Mouse (Mus musculus) layer of hippocampus, adult 9-10 months (tissue): ENCODE data around the gene Ccl25.
"Not testable (repeated sequence)": the region's sequence is repeated elsewhere in the genome, so short reads cannot be mapped to it uniquely, and the experiment has no call there.

ENCODE experiments used
- DNase-seq: peaks from one replicate; pipeline ENCODE4 v3.0.0; 2022; ENCODE audit warnings: low spot score

Gene Ccl25

DNA sequence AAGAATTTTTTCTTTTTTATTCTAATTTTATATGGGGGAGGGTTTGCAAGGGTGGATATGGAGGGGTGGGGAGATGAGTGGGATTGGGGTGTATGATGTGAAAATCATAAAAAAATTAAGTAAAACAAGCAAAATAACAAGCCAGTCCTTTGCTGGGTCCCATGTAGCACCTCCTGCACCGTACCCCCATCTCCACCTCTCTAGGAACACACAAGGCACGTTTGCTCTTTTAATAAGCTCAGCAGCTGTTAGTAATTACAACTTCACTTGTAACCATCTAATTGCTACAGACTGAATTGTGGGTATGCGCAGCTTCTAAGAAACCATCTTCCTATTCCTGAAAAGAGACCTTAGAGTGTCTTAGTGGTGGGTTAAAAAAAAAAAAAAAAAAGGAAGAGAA lies 15.2 kb downstream of the Ccl25 start:
- no peak for DNase-seq

DNA sequence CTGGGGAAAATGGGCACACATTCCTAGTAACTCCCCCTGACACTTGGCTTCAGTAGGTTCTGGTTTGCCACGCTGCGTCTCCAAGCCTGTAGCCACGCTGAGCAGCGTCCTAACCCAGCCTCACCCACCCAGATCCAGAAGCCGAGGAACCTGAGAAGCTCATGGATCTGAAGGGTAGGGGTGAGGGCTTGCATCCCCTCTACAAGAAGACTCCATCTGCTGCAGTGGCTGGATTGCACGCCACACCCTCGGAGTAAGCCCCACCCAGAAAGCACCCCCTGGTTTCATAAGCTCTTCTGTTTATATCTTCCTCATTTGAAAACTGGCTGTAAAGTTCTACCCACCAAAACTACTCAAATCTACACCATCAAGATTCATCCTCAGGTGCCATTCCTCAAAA lies 22.7 kb downstream of the Ccl25 start:
- DNase-seq, result no peak

DNA sequence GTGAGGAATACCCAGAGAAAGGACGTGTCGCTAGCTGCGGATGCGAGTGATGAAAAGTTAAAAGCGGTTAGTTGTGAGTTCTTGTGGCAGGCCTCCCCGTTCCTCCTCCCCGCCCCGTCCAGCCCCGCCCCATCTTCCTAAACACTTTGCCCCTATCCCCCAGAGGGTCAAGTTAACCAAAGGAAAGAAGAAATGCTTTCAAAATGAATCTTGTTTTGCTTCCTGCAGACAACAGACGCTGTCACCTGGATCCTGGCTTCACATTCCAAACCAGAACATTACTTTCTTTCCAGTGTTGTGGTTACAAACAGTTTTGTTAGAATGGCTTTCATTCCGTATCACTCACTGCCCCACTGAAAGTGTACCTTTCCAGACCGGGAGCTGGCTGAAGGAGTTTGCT lies 23.3 kb downstream of the Ccl25 start:
- no peak for DNase-seq

DNA sequence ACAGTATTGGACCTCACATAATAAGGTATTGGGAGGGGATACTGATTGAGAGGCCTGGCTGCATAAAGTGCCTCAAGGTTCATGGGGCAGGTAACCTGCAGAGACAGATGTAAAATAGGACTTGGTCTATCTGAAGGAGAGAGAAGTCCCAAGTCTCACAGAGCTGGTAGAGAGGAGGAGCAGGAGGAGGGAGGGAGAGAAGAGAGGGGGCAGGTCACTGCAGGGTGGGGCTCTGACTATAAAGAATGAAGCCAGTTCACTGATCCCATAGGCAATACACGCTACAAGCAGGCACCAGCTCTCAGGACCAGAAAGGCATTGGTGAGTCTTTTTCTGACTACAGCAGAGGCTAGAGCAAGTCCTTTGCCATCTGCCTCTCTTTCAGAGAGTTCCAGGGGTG lies 24.3 kb downstream of the Ccl25 start:
- no peak for DNase-seq

DNA sequence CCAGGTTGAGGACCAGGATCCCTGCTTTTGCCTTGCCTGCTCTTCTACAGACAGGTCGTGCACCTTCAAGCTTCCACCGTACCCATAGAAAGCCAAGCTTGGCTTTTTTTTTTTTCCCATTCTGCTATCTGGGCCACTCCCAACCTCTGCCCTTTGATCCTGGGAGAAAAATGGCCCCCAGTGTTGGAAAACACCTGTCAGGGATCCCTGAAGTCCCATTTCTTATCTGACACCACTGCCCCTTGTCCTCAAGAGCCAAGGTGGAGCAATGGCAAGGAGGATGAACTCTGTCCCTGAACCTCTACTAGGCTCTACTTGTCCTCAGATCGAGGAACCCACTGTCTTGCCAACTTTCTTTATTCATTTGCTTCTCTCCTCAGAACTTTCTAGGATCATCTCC lies 25.6 kb downstream of the Ccl25 start:
- DNase-seq, result no peak

DNA sequence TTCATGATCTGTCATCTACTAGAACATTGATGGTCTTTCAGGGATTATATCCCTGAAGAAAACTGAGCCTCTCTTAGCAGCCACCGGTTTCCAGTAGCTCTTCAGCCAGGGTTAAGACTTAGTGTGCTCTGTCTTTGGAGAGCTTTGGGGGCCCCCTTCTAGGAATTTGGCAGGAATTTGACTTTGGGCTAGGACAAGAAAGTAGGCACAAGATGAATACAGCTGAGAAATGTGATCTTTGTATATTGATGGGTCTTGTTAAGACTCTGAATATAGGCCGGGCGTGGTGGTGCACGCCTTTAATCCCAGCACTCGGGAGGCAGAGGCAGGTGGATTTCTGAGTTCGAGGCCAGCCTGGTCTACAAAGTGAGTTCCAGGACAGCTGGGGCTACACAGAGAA lies 27.6 kb downstream of the Ccl25 start:
- not testable (repeated sequence) for DNase-seq

DNA sequence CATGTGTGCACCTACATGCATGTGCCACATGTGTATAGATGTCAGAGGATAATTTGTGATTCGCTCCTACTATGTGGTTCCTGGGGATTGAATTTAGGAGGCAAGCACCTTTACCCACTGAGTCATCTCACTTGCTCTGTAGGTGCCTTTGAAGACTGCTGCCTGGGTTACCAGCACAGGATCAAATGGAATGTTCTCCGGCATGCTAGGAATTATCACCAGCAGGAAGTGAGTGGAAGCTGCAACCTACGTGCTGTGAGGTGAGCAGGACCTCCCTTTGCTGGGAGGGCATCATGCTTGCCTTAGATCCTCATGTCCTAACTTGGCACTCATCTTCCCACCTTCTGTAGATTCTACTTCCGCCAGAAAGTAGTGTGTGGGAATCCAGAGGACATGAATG lies 28.7 kb downstream of the Ccl25 start:
- no peak for DNase-seq

DNA sequence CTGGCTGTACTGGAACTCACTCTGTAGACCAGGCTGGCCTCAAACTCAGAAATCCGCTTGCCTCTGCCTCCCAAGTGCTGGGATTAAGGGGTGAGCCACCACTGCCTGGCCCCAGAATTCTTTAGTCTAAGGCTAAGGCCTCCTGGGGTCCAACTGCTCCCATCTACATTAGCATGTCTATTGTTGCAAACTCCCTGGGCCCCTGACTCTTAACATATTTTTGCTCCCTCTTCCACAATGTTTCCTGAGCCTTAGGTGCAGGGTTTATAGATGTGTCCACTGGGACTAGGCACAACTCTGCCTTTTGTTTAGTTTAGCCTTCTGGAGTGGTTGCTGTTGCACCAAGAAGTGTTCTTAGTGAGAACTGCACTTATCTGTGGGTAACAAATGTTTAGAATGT lies 29.5 kb downstream of the Ccl25 start:
- no peak for DNase-seq

DNA sequence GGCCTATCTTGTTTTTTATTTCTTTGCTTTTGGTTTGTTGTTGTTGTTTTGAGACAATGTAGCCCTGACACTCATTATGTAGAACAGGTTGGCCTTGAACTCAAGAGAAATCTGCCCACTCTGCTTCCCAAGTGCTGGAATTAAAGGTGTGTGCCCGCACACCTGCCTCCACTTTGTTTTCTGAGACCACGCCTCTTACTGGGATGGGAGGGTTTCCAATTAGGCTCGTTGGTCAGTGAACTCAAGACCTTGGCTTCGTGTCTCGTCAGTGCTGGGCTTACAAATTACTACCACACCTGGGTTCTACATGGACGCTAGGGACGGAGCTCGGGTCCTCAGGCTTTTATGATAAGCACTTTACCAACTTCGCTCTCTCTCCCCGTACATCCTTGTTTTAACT lies 30.4 kb downstream of the Ccl25 start:
- no peak for DNase-seq

DNA sequence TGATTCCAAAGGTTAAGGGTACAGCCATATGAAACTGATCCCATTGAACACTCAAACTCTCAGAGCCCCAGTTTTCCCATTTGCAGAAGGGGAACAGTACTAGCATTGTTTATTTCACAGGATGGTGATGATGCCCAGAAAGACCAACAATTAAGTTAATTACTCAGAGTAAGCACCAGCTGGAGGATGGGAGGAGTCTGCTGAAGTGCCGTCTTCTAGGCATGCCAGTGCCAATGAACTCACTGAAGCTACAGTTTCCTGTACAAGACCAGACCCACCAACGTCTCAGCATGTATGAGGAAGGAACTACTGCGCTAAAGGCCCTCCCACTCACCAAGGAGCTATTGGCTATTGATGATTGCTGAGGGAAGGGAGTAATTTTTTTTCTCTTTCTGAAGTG lies 34.4 kb downstream of the Ccl25 start:
- DNase-seq, result no peak

DNA sequence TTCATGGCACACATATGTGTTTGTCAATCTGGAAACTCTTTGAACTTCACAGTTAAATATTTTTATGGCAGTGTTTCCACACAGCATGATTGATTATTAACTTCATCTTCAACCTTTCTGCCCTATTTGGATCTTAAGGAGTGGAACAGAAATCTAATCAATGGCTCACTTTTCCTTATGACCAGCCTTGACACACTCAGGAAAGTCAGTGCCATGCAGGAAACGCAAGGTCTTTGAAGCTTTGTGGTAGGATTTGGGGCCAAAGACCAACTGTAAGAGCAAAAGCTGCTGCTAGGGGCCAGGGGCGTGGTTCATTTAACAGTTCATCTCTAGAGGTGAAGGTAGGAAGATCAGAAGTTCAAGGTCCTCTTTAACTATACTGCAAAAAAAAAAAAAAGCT lies 35.9 kb downstream of the Ccl25 start:
- DNase-seq, result no peak

DNA sequence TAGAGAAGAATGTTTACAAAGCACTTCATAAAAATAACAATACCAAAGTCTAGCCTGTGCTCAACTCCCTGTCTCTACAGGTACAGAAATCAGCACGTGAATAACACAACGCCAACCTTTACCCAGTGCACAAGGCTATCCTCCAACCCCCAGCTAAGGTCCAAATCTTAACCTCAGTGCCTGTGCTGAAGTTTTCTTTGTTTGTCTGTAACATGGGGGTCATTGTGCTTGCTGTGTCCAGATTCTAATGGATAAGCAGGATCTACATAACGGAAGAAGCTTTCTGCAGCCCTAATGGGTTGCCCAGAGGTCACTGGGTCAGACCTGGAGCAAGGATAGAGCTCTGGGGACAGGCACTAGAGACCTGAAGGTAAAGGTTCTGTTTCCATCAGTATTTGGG lies 41.2 kb downstream of the Ccl25 start:
- DNase-seq, result no peak

DNA sequence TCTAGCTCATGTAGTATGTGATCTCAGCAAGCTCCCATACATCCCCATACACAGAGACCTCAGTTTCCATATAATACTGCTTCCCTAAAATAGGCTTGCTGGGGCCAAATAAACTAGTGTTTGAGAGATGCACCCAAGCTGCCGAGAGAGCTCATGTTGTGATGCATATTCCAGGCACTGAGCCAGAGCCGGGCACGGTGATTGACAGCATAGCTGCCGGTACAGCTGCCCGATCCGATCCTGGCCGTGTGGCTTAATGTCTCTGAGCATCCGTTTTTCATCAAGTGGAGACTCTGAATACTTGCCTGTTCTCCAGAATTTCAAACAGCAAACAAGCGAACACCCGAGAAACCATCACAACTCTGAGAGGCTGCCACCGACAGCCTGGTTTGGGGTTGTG lies 42.8 kb downstream of the Ccl25 start:
- DNase-seq, result peak; percentile 46

DNA sequence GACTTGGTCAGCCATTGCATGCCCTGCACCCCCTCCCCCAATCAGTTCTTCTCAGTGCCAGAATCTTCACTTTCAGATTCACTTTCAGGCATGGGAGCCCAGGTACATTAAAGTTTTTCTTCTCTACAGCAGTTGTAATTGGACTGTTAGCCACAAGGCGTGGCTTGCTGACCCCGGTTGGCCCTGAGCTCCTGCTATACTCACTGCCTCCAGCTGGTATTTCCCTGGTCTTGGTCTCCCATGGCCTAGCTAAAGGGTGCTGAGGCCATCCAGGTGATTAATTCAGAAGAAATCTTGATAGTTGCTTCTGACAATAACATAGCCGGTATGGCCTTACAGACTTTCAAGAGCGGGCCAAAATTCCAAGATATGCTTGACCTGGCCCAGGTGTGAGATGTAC lies 43.5 kb downstream of the Ccl25 start:
- no peak for DNase-seq

DNA sequence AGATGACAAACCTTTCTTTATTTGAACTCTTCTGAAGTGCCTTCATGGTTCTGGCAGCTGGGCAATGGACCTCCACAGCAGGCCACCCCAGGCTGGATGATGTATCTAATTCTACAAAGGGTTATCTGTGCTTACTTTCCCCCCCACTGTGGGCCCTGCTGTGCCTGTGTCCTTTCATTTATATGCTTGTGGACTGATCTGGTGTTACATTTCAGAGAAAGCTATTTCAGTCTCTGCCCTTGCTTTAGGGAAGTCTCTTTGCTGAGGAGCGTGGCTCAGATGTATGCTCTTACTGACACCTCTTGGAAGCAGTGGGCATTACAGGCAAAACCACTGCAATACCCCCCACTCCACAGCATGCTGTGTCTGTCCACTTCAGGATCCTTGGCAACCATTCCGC lies 45.1 kb downstream of the Ccl25 start:
- DNase-seq, result no peak

DNA sequence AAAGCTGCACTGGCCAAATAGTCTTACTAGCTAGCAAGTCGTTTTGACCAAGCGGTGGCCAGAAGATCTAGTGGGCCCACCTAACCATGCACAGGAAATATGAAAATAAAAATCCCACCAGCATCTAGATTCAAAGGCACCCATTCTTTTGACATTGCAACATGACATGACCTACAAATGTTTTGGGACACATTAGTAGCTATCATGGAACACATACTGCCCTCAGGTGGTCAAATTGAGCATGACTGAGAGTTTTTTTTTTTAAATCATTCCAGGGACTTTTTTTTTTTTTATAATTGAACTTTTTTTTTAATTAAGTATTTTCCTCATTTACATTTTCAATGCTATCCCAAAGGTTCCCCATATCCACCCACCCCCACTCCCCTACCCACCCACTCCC lies 47.6 kb downstream of the Ccl25 start:
- DNase-seq, result no peak

DNA sequence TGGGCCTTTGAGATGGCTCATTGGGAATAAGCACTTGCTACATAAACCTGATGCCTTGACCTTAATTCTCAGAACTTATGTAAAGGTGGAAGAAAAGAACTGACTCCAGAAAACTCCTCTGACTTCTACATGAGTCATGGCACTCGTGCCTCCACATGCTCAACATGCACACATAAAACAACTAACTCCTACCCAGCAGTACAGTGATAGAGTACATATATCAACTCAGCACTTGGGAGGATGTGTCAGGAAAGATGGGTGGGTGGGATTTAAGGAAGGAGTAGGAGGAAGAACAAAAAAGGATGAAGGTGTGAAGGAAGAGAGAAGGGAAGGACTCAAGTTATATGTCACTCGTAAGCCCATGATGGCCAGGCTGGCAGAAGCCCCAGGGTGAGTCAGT lies 76.4 kb downstream of the Ccl25 start:
- DNase-seq, result no peak

DNA sequence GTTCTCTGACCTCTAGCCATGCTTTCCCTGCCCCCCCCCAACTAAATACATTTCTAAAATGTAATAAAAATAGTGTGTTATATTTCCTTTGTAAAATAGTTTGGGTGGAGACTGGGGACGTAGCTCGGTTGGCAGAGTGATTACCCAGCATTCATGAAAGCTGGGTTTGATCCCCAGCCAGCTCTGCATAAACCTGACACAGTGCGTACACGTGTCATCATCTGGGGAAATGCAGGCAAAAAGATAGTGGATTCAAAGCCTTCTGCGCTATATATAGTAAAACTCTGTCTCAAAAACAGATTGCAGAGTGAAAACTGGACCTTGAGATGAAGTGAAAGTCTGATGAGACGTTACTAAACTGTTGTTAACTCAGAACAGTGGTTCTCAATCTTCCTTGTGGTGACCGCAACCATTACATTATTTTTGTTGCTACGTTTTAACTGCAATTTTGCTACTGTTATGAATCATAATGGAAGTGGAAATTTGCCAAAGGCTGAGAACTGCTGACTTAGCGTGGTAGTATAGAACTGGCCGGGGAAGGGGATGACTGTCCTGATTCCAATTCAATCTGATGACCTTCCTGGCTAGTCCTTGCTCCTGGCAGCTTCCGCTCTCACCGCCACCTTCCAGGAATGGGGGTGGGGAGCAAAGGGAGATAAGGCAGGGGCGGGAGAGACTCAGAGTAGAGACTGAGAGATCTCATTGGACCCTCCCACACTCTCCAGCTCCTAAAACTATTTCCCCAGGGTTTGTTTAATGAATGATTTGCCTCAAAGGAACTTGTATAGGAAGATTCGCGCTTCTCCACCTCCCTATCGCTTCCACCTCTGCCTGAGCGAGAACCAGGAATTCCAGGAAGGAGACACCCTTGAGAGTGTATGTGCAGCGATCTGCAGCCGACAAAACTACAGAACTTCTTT lies 79.2 kb downstream of the Ccl25 start:
- DNase-seq, result no peak

DNA sequence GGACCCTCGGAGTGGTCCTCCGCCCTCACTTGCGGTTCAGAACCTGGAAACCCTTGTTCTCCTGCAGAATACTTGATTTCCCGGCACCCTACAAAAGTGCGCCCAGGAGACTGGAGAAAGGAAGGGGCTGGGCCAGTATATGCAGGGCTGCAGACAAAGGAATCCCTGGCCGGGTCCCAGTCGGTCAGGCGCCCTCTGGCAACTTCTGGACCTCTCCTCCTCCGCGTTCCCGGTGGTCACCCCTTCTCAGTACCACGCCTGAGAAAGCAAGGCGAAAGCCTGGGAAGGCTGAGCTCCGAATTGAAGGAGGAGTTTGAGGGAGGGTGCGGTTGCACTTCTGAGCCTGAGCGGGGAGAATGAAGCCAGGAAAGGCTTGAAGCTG lies 79.9 kb downstream of the Ccl25 start:
- DNase-seq, result no peak

DNA sequence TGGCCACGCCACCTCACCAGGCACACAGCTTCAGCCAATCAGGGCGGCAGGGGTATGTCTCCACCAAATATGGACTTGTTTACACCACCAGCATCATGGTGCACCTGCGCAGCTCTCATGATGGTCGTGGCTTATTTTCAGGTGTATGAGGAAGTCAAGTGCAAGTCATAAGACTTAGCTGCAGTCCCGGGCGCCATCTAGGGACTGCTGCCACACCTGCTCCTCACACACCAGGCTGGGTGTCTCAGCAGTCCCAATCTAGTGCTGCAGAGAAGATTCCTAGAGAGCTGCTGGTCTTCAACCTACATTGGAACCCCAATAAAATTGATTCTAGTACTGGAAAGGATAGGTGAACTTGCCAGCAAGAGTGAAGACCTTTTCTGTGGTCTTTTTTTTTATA lies 83.4 kb downstream of the Ccl25 start:
- not testable (repeated sequence) for DNase-seq
